Mouse (Mus musculus) cerebellum, adult 9-11 months (tissue): ENCODE data around the gene Sec31b.

Experiments
- DNase-seq: peaks from one replicate; pipeline ENCODE4 v3.0.0; 2022

Gene Sec31b

DNA sequence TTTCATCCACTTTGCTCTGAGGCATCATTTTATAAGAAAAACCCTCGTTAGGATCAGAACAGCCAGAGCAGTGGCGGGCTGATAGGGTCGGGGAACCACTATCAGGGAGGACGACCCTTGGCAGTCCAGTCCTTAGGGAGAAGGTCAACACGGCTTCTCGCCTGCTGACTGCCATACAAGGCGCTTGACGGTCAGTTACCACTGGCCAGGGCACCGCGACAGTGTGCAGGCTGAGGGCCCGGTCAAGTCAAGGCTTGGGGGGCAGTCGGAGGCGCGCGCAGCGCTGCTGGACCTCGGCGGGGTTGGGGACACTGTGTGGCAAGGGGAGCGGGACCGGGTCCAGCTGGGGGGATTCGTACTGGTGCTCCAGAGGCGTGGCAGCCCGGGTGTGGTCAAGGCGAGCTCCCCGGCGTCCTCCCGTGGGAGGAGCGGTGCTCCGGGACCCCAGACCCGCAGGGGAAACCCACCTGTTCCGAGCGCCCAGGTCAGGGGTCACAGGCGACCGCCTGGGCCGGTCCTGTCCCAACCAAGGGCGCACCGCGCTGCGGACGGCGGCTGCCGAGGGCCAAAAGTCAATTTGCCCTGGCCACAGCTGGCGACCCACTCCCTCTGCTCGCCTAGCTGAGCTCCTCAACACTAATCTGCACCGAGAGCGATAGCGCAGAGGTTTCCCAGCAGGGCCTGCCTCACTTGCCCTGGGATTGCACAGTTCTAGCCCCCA lies at the start of gene Sec31b:
TSS of gene Sec31b (minus strand) at position 544 of the 721 bp plus-strand sequence.
- DNase-seq, result peak; percentile 43

GRCm38 (mm10) chr19:44594180-44594579 lies 48.5 kb upstream of the Sec31b start:
- no peak for DNase-seq

DNA sequence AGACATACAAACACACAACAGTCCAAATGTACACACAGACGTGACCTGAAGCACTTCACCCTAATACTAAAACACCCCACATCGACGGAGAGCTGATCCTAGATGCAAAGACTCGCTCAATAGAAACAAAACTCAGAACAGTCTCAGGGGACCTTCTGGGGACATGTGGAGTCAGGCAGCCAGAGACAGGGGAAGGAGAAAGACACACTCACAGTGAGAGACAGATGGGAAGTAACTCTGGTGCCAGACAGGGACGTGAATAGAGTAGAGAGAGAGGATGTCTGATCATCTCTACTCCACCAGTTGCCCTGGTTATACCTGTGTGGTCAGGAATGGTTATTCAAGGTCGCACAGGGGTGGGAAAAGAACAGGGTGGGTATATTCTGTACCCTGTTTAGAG lies 46.0 kb upstream of the Sec31b start:
- no peak for DNase-seq

- no peak for DNase-seq
Observed at GRCm38 (mm10) chr19:44590992-44591391, 45.3 kb upstream of the Sec31b start.

DNA sequence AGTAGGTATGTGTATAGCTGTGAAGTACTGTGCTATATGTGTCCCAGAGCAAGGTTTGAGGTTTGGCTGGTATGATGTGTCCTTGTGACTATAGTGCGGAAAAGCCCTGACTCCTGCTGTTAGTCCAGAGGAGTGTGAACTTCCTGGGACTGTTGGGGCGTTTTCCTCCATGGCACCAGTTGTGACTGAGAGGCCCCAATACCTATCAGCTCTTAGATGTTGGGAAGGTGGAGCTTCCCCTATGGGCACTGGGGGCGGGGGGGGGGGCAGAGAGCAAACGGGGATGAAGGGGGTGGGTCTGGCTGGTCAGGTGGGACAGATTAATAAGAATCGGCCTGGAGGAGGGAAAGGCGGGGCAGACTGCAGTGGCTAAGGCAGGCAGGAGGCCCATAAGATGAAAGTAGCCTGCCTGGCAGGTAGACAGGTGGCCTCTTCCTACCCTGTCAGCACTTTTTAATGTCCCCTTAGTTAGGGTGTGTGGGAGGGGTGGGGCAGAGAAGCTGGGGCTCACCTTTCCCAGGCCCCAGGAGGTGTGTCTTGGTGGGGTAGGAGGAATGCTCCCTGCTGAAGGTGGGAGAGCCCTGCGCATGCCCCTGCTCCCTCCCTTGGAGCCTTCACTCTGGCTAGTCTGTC lies 44.0 kb upstream of the Sec31b start:
- DNase-seq, result no peak

DNA sequence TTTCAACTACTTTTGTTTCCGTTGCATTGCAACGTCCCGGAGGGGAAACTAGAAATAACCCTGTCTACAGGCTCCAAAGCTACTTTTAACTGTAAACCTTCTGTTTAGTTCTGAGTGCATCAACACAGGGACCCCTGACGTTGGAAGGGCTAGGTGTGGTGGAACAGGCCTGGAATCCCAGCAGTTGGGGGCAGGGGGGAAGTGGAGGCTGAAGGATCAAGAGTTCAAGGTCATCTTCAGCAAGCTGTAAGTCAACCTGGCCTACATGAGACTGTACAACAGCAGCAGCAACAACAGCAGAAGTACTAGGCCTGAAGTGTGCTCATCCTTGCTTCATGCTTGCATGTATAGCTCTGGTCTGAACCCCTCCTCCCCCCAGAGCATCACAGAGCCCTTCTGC lies 42.4 kb upstream of the Sec31b start:
- DNase-seq, result no peak

- DNase-seq, result peak; percentile 77
Observed at GRCm38 (mm10) chr19:44582638-44583309, 37.1 kb upstream of the Sec31b start.

GRCm38 (mm10) chr19:44582103-44582502 lies 36.4 kb upstream of the Sec31b start:
- DNase-seq, result no peak

- DNase-seq, result no peak
Observed at GRCm38 (mm10) chr19:44578038-44578437, 32.4 kb upstream of the Sec31b start.

DNA sequence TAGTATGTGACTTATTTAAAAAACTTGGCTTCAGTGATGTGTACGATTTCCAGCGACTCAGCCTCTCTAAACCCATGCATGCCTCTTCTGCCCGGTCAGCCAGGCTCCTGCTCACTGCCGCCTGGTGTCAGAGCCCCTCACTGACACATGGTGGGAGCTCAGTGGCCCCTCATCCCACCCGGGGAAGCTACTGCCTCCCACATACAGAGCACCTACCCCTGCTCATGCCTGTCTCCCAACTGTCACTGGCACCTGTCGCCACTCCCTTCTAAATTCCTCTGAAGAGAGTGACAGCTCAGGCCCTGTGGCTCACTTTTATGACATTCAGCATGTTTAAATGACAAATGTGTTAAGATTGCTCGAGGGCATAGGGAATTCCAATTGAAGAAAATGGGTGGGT lies 30.6 kb upstream of the Sec31b start:
- DNase-seq, result no peak

GRCm38 (mm10) chr19:44567763-44568162 lies 22.1 kb upstream of the Sec31b start:
- no peak for DNase-seq

DNA sequence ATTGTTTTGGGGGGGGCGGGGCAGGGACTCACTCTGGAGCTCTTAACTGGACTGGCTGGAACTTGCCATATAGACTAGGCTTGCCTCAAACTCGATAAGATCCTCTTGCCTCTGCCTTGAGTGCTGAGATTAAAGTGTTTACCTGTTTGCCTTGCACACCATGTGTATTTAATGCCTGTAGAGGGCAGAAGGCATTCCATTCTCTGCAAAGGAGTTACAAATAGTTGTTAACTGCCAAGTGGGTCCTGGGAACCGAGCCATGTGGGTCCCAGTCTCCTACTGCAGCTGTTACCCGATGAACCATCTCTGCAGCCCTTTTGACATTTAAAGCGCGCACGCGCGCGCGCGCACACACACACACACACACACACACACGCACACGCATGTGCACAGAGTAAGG lies 18.3 kb upstream of the Sec31b start:
- no peak for DNase-seq

DNA sequence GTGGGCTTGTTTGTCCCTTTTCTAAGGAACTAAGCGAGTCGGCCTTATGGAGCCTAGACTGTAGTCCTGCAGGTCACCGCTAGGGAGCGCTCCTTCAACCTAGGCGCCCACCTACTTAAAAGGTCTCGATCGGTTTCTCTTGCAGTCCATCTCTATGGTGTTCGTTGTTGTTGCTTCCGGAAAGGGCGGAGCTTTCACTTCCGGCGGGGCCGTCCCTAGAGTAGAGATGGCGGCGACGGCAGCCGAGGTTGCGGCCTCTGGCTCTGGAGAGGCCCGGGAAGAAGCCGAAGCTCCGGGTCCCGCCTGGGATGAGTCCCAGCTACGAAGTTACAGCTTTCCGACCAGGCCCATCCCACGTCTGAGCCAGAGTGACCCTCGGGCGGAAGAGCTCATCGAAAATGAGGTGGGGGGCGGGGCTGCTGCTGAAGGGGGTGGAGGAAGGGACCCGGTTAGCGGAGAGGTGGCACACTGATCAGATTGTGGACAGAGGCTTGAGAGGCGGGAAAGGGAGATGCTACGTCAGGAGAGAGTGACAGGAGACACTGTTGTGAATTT lies 17.1 kb upstream of the Sec31b start, which contains the start of gene Hif1an:
TSS of gene Hif1an (plus strand) at position 199 of the 555 bp plus-strand sequence.
- DNase-seq, result peak; percentile 95

DNA sequence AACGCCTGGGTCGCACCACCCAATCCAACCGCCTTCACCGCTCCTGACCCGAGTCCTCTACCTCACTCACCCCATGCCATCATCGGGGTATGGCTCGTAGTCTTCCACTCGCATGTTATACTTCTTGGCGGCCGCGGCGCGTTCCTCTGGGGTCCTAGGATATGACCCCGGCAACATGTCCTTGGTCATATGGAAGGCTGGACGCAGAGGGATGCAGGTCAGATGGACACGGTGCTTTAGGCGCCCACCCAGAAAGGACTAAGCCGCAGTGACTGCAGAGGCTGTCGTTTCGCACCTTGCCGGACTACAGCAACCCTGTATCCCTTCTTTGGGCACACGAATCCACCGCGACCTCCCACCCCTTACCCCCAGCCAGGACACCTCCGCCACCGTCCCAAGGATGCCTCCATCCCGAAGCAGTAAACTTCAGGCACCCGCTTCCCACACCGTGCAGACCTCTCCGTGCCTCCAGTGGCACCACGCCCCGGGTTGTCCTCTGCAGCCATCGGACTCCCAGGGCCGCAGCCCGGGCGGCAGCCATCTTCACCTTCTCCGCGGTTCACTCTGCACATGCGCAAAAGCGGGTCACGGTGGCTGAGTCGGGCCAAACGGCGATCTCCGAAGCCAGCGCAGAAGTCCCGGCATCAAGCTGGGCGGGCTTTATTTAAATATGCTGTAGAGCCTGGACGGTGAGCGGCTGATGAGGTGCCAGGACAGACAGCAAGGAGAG lies 9.4 kb upstream of the Sec31b start, which contains the start of gene Ndufb8:
TSS of gene Ndufb8 (minus strand) at position 580 of the 730 bp plus-strand sequence.
- DNase-seq, result peak; percentile 94

GRCm38 (mm10) chr19:44554490-44554860 lies 8.8 kb upstream of the Sec31b start:
- no peak for DNase-seq

DNA sequence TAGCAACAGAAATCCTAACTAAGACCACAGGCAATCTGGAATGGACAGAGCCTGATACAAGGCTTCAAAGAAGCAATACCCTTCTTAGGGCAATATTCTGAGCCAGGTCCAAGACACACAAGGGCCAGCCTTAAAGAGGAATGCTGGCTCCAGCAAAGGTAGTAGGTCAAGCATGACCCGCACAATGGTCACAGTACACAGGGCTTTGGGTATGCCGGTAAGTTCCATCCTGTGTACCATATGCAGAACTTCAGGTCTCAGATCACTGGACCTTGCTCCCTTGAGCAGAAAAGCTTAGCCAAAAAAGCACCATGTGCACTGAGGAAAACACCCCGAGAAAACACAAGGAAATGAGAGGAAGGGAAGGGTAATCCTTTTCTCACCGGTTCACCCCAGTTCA lies 7.6 kb upstream of the Sec31b start:
- DNase-seq, result no peak

- no peak for DNase-seq
Observed at GRCm38 (mm10) chr19:44552731-44553130, 7.1 kb upstream of the Sec31b start, which contains the start of gene Gm20538. TSS of gene Gm20538 (minus strand) at chr19:44552831.

- DNase-seq, result peak; percentile 44
Observed at GRCm38 (mm10) chr19:44544775-44545174, 889 bp downstream of the Sec31b start.

GRCm38 (mm10) chr19:44544372-44544771 lies 1.3 kb downstream of the Sec31b start:
- DNase-seq, result no peak

GRCm38 (mm10) chr19:44542694-44543178 lies 2.9 kb downstream of the Sec31b start:
- no peak for DNase-seq

GRCm38 (mm10) chr19:44537416-44537815 lies 8.2 kb downstream of the Sec31b start:
- DNase-seq, result no peak

GRCm38 (mm10) chr19:44535376-44535775 lies 10.3 kb downstream of the Sec31b start:
- no peak for DNase-seq

- DNase-seq, result no peak
Observed at GRCm38 (mm10) chr19:44530018-44530417, 15.6 kb downstream of the Sec31b start.
